Mouse (Mus musculus) intestine, embryonic 14.5 days (tissue): ENCODE results near the gene Tmem127. TPM values are rescaled to one million over a fixed set of nuclear protein-coding genes. Genes with fewer than 3 reads are reported as not detected.
"Not testable (repeated sequence)": the region's sequence is repeated elsewhere in the genome, so short reads cannot be mapped to it uniquely, and the experiment has no call there.

Source experiments
- ATAC-seq: fragments of 200-750 bp; cut with Nextera tagmentation; replicated peaks from 2 replicates; pipeline ENCODE4 v1.8.0; 2017; ENCODE audit warnings: low read depth, moderate number of reproducible peaks, moderate TSS enrichment, moderate library complexity; ENCODE audit not compliant: low FRiP score, low TSS enrichment
- DNase-seq: peaks from one replicate; pipeline ENCODE4 v3.0.0-alpha.2; 2018; ENCODE audit warnings: low spot score
- H3K27ac ChIP-seq: fragments of 300-500 bp; sonication (generic); 2 replicates; pipeline ENCODE4 v1.5.1; 2014; ENCODE audit warnings: low read depth, mild to moderate bottlenecking, control low read depth
- H3K27me3 ChIP-seq: fragments of 300-500 bp; sonication (generic); replicated peaks from 2 replicates; pipeline ENCODE4 v1.6.1; 2014; ENCODE audit warnings: low read length, control low read depth; ENCODE audit not compliant: control insufficient read depth, insufficient read depth
- H3K36me3 ChIP-seq: fragments of 300-500 bp; sonication (generic); 2 replicates; pipeline ENCODE4 v1.6.1; 2014; ENCODE audit warnings: low read length, control low read depth; ENCODE audit not compliant: control insufficient read depth, insufficient read depth
- H3K4me1 ChIP-seq: fragments of 300-500 bp; sonication (generic); replicated peaks from 2 replicates; pipeline ENCODE4 v1.6.1; 2014; ENCODE audit warnings: low read length, control low read depth, mixed read lengths; ENCODE audit not compliant: control insufficient read depth, insufficient read depth
- H3K4me2 ChIP-seq: fragments of 300-500 bp; sonication (generic); 2 replicates; pipeline ENCODE4 v1.6.1; 2014; ENCODE audit warnings: low read length
- H3K4me3 ChIP-seq: fragments of 300-500 bp; sonication (generic); 2 replicates; pipeline ENCODE4 v1.5.1; 2014; ENCODE audit warnings: low read depth, low read length, control low read depth, mixed read lengths
- H3K9ac ChIP-seq: fragments of 300-500 bp; sonication (generic); 2 replicates; pipeline ENCODE4 v1.6.1; 2014; ENCODE audit warnings: mild to moderate bottlenecking, low read length
- H3K9me3 ChIP-seq: fragments of 300-500 bp; sonication (generic); 2 replicates; pipeline ENCODE4 v1.6.1; 2016; ENCODE audit warnings: low read length, control low read depth; ENCODE audit not compliant: control insufficient read depth
- WGBS: fragments of 180-500 bp; shearing (Covaris S2); extraction: QIAGEN DNeasy Blood & Tissue Kit; methylation state at CpG from one replicate; pipeline ENCODE4 v1.1.7; 2014; 5-methylcytosine and 5-hydroxymethylcytosine counted together
- polyA plus RNA-seq: library from polyadenylated mRNA; unstranded; fragments of >200 nt; fragmentation: Nextera tagmentation; extraction: Ambion mirVana; gene quantifications from 2 replicates; pipeline ENCODE4 v1.2.1, GENCODE M21; 2014

The Tmem127 gene
- polyA plus RNA-seq = 20.4 and 21.5 TPM in 2 replicates

DNA sequence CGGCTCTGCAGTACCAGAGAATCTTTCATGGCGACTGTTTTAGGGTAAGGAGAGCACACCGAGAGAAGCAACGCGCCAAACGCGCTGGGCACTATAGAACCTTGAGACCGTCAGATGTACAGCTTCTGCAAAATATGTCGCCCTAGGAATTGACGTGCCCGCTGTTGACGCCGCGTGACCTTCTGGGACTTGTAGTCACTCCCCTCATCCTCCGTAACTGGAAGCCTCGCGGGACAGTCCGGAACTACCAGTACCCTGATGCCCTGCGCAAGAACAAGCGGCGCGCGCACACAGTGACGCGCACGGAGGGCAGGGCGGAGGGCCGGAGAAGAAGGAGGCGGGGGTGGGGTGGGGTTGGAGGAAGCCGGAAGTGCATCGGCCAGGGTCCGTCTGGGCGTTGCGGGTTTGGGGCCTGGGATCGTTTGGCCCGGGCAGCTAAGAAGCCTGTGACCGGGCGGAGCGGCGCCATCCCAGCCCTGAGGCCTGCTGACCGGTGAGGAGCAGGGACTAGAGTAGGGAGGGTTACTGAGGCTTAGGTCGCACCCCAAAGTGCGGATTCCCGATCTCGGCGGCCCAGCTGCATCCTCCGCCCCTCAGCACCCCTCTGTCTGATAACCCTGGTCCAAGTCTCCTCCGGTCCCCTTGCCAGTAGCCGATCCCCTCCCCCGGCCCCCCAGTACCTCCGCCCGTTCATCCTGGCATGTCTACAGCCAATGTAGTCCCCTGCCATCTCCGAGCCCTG is at the start of gene Tmem127, which contains the start of gene Ciao1:
TSS of gene Tmem127 (plus strand) at position 317 of the 742 bp plus-strand sequence.
TSS of gene Ciao1 (minus strand) at position 225 of the 742 bp plus-strand sequence.
- under 1% methylated on average over 51 of the region's 53 CpGs for WGBS
- Histone ChIP-seq H3K36me3 (peaks cover 45% of the 10 kb centered on the region), H3K4me3 (peak within 1 kb of the TSS; percentile 71), H3K4me2 (peak within 1 kb of the TSS; percentile 94), H3K27ac (peak within 1 kb of the TSS; percentile 33; the same call in 1 of the 2 replicates), H3K9ac (peak within 1 kb of the TSS; percentile 79), H3K27me3 (no peaks in the 10 kb centered on the region), H3K4me1 (peaks cover 16% of the 10 kb centered on the region), H3K9me3 (no peaks in the 10 kb centered on the region)
- ATAC-seq = peak; percentile 98
- peak; percentile 94 for DNase-seq

GRCm38 (mm10) chr2:127204932-127205331 is 42.8 kb upstream of the Tmem127 start:
- Histone ChIP-seq H3K27me3 (no peaks in the 10 kb centered on the region), H3K36me3 (0 out of 2 replicates have a peak, but pooled peaks cover 5% of the 10 kb centered on the region), H3K9ac (no peak overlapping the region), H3K4me3 (no peak overlapping the region), H3K4me1 (peaks cover 7% of the 10 kb centered on the region; the same call in 1 of the 2 replicates), H3K27ac (no peak overlapping the region), H3K4me2 (no peak overlapping the region), H3K9me3 (no peaks in the 10 kb centered on the region)
- DNase-seq (peak; percentile 76), ATAC-seq (no peak)
- WGBS = 36% methylated on average over 3 of the region's 3 CpGs

DNA sequence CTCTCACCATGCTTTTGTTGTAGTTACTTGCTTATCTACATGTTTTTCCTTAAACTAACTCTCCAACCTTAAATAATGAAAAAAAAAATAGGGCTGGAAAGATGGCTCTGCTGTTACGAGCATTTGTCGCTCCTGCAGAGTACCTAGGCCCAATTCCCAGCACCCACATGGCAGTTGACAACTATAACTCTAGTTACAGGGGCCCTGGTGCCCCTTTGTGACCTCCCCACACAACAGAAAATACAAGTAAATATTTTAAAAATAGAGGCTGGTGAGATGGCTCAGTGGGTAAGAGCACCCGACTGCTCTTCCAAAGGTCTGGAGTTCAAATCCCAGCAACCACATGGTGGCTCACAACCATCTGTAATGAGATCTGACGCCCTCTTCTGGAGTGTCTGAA is 41.8 kb upstream of the Tmem127 start:
- not testable (repeated sequence) for H3K9me3 ChIP-seq, H3K4me3 ChIP-seq, H3K27ac ChIP-seq, H3K27me3 ChIP-seq, H3K9ac ChIP-seq, ATAC-seq, H3K4me1 ChIP-seq, DNase-seq, H3K4me2 ChIP-seq
- 87% methylated on average over 4 of the region's 4 CpGs for WGBS
- peaks cover 14% of the 10 kb centered on the region for H3K36me3 ChIP-seq

GRCm38 (mm10) chr2:127206916-127207315 is 40.8 kb upstream of the Tmem127 start:
- no peak overlapping the region for H3K4me2 ChIP-seq
- no peak overlapping the region for H3K27ac ChIP-seq
- no peak overlapping the region for H3K4me3 ChIP-seq
- peaks cover 7% of the 10 kb centered on the region; the same call in 1 of the 2 replicates for H3K4me1 ChIP-seq
- WGBS = 89% methylated on average over 2 of the region's 2 CpGs
- H3K27me3 ChIP-seq = no peaks in the 10 kb centered on the region
- no peaks in the 10 kb centered on the region for H3K9me3 ChIP-seq
- H3K36me3 ChIP-seq = peaks cover 24% of the 10 kb centered on the region
- H3K9ac ChIP-seq = no peak overlapping the region
- DNase-seq (no peak), ATAC-seq (no peak)

- Histone ChIP-seq H3K4me2 (peak within 1 kb of the TSS; percentile 79), H3K9ac (peak within 1 kb of the TSS; percentile 72), H3K4me1 (peaks cover 7% of the 10 kb centered on the region; the same call in 1 of the 2 replicates), H3K9me3 (no peaks in the 10 kb centered on the region), H3K27me3 (no peaks in the 10 kb centered on the region), H3K36me3 (peaks cover 33% of the 10 kb centered on the region), H3K27ac (peak within 1 kb of the TSS; percentile 65), H3K4me3 (peak within 1 kb of the TSS; percentile 86)
- WGBS = 11% methylated on average over 36 of the region's 36 CpGs
- ATAC-seq = peak; percentile 96
- DNase-seq = peak; percentile 92
Measured at GRCm38 (mm10) chr2:127207547-127208451, 39.9 kb upstream of the Tmem127 start, which contains the start of the genes 1810024B03Rik and Snrnp200. TSS of gene 1810024B03Rik (minus strand) at chr2:127208280. TSS of gene Snrnp200 (plus strand) at chr2:127208386.

DNA sequence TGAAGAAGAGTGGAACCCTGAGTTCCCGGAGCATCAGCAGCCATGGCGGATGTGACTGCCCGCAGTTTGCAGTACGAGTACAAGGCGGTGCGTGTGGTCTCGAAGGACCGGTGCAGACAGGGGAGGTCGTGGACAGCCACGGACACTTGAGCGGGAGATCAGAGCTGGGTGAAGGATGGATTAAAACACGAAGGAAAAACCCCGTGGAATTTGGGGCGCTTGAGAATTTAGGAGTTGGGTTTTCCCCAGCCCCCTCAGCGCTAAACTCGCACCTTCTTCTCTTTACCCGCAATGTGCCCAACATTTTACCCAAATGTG is 39.3 kb upstream of the Tmem127 start:
- peak overlapping the region; percentile 79 for H3K4me2 ChIP-seq
- peak; percentile 74; the same call in 1 of the 2 replicates for ATAC-seq
- WGBS = under 1% methylated on average over 17 of the region's 17 CpGs

DNA sequence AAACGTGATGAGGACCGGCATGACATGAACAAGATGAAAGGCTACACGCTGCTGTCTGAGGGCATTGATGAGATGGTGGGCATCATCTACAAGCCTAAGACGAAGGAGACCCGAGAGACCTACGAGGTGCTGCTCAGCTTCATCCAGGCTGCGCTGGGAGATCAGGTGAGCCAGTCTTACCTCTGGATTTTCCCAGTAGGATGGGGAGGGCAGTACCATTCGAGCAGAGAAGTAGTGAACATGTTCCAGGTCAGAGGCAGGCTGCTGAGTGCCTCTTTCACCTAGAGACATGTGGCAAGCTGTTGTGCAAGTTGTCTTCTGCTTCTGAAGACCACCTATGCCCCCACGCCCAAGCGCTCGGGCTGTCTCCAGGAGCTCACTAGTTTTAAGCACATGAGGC is 37.0 kb upstream of the Tmem127 start:
- Histone ChIP-seq H3K9me3 (no peaks in the 10 kb centered on the region), H3K27ac (no peak overlapping the region), H3K36me3 (peaks cover 62% of the 10 kb centered on the region), H3K4me3 (no peak overlapping the region), H3K4me2 (no peak overlapping the region), H3K9ac (no peak overlapping the region), H3K4me1 (peaks cover 7% of the 10 kb centered on the region; the same call in 1 of the 2 replicates), H3K27me3 (no peaks in the 10 kb centered on the region)
- DNase-seq (no peak), ATAC-seq (no peak)
- WGBS = 95% methylated on average over 11 of the region's 11 CpGs

More for the DNA sequence above, 39.3 kb upstream of the Tmem127 start:
- Histone ChIP-seq H3K4me1 (peaks cover 7% of the 10 kb centered on the region; the same call in 1 of the 2 replicates), H3K36me3 (peaks cover 39% of the 10 kb centered on the region), H3K9ac (peak overlapping the region; percentile 72), H3K4me3 (peak overlapping the region; percentile 86), H3K27ac (peak overlapping the region; percentile 65), H3K9me3 (no peaks in the 10 kb centered on the region), H3K27me3 (no peaks in the 10 kb centered on the region)
- no peak for DNase-seq

DNA sequence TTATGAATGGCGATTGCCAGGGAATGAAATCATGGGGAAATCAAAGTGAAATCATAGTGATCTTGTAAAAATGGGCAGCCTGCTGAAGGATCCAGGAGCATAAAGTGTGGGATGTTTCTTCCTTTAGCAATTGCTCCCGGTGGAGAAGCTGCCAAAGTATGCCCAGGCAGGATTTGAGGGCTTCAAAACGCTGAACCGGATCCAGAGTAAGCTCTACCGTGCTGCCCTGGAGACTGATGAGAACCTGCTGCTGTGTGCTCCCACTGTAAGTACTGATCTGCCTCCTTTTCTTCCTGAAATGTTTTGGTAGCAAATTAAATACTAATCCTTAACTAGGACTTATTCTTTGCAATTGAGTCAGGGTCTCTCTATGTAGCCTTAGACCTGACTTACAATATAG is 30.0 kb upstream of the Tmem127 start:
- WGBS = 93% methylated on average over 5 of the region's 5 CpGs
- Histone ChIP-seq H3K36me3 (peaks cover 98% of the 10 kb centered on the region), H3K4me1 (no peaks in the 10 kb centered on the region), H3K9ac (no peak overlapping the region), H3K9me3 (no peaks in the 10 kb centered on the region), H3K27me3 (no peaks in the 10 kb centered on the region), H3K27ac (no peak overlapping the region), H3K4me2 (no peak overlapping the region), H3K4me3 (no peak overlapping the region)
- ATAC-seq (no peak), DNase-seq (no peak)
